Mouse (Mus musculus) megakaryocyte-erythroid progenitor cell, adult 5 weeks (primary cell): Measurements from ENCODE around the gene Olfr152. TPM values are rescaled to one million over a fixed set of nuclear protein-coding genes. Genes with fewer than 3 reads are reported as not detected.

Source experiments
- polyA plus RNA-seq: library from polyadenylated mRNA; stranded (reverse); fragments of >175 nt; gene quantifications from 2 replicates; pipeline ENCODE4 v1.2.3, GENCODE M21; 2012

The Olfr152 gene
- polyA plus RNA-seq, result not detected in 2 replicates

DNA sequence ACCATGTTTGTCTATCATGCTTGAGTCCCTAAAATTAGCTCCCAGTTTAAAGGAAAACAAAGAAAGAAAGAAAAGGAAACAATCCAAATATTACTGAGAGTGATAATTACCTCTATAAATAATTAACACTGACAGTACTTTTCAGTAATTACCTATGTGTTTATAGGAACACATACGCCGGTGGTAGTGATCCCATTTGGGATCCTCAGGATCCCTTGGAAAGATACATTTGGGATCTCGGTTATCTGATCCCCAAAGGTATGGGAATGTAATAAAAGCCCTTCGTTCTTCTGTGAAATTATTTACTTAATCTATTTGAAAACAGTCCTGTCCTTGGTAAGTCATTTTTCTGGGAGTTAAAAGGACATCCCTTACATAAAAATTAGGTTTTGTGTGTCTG, at the start of gene Olfr152:
Olfr152 (plus strand) TSS at position 301 of the 400 bp plus-strand sequence.

DNA sequence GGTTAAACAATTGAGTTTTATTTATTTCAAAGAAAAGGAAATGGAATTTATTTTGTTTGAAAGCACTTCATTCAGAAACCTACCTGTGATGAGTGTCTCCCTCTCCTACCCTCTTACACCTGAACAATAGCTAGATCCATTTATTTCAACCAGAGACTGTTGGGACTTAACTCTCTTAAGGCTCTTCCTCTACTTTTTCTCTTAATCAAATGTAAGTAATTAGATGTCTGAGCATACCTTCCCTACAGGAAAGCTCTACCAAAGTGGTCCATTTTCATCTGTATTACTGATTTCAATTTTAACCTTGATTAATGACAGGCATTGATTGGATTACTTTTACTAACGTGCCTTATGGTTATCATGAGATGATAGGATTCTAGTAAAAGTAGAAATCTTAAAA, 39.4 kb upstream of the Olfr152 start, which contains the start of gene Olfr1138:
Olfr1138 (minus strand) TSS at position 101 of the 400 bp plus-strand sequence.

DNA sequence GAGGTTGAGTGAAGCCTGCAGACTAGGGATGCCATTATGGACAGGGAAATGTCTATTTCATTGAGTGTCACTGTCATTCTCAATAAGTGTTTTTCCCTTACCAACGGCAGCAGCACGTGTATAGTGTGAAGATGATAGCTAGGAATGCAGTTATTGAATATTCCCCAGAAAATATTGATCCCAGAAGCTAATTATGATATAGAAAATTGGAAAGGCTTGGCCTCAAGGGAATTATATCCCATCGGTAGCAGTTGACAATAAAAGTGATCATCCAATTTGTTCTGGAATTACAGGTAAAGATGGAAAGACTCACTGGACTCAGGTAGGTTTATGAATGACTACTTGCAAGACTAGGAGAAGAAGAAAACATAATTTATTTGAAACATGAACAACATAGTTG, 35.8 kb upstream of the Olfr152 start, which contains the start of gene Olfr1140:
Olfr1140 (plus strand) TSS at position 301 of the 400 bp plus-strand sequence.

DNA sequence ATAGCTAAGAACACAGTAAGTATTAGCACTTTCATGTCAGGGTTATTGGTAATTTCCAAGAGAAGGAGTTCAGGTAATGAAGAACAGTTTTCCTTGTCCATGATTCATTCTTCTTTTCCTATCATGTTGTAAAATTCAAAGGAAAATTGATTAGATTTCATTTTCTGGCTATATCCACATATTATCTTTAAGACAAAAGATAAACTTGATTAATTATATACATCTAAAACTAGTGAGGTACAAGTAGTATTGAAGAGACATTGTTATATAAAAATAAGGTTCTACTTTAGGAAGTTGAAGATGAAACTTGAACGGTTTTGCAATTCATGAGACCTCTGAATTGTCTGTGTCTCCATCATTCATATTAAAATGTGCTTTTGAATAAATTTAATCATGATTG, 25.4 kb upstream of the Olfr152 start, which contains the start of gene Olfr1141:
Olfr1141 (minus strand) TSS at position 101 of the 400 bp plus-strand sequence.

DNA sequence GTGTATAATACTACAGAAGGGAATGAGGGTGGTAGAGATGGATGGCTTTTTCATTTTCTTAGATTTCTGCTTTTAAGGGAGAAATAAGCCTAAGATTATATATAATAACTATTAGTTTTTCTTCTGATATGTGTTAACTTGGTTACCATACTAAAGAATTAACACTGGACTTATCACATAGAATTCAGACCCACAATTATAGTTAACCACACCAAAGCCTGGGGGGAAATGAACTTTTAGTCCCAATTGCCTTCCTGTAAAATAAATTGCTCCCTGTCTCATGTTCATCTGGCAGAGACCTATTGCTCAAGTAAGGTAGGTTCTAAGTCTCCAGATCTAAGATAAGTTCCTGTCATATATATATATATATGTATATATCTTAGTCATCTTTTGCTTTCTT, 21.0 kb downstream of the Olfr152 start, which contains the start of gene Olfr1143:
Olfr1143 (plus strand) TSS at position 301 of the 400 bp plus-strand sequence.

DNA sequence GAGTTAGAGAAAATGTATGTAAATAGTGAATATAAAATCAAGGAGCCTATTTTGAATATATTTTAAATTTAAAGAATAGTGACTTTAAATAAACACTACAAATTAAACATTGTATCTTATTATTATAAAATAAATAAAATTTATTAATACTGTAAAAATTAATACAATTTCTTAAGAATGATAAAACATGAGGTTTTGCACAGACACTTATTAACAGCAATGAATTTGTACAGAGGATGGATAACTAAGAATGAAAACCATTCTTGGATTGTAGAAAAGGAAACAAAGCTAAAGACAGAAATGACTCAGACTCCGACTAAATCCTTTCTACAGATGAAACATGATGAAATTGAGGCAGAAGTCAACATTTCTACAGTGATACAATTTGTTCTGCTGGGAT, 30.2 kb downstream of the Olfr152 start, which contains the start of gene Olfr1145:
Olfr1145 (plus strand) TSS at position 301 of the 400 bp plus-strand sequence.

DNA sequence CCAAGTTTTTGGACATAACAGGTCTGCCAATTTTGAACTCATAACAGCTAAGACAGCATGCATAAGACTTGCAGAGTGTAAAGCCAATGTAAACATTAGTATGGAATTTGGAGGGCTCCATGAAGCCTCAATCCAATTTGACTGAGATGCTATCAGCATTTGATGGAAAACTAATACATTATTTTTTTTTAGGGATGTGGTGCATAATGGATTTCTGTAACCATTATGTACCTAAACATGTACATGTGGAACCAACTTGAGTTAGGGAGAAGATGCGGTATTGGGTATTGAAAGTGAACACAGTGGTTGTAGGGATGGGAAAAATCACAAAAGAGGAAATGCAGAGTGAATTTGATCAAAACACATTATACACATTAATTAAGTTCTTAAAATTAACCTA, 51.0 kb downstream of the Olfr152 start, which contains the start of gene Olfr1148:
Olfr1148 (plus strand) TSS at position 301 of the 400 bp plus-strand sequence.

Other genes starting within 250 kb of the Olfr152 start
- gene Olfr153, start 247.7 kb upstream of the Olfr152 start, polyA plus RNA-seq, result not detected in 2 replicates
- gene Olfr1128, start 233.9 kb upstream of the Olfr152 start, polyA plus RNA-seq, result not detected in 2 replicates
- not detected in 2 replicates for gene Olfr1129, start 205.6 kb upstream of the Olfr152 start, polyA plus RNA-seq
- gene Olfr1130, start 173.3 kb upstream of the Olfr152 start, polyA plus RNA-seq, result not detected in 2 replicates
- gene Olfr1131, start 152.4 kb upstream of the Olfr152 start, polyA plus RNA-seq, result not detected in 2 replicates
- gene Olfr1132, start 141.9 kb upstream of the Olfr152 start, polyA plus RNA-seq, result not detected in 2 replicates
- not detected in 2 replicates for gene Olfr1133, start 132.1 kb upstream of the Olfr152 start, polyA plus RNA-seq
- not detected in 2 replicates for gene Olfr1134, start 121.0 kb upstream of the Olfr152 start, polyA plus RNA-seq
- not detected in 2 replicates for gene Olfr1135, start 105.8 kb upstream of the Olfr152 start, polyA plus RNA-seq
- not detected in 2 replicates for gene Olfr1136, start 85.5 kb upstream of the Olfr152 start, polyA plus RNA-seq
- gene Olfr1137, start 66.3 kb upstream of the Olfr152 start, polyA plus RNA-seq, result not detected in 2 replicates
- gene Olfr1138, start 39.5 kb upstream of the Olfr152 start, polyA plus RNA-seq, result not detected in 2 replicates
- gene Olfr1140, start 35.7 kb upstream of the Olfr152 start, polyA plus RNA-seq, result not detected in 2 replicates
- gene Olfr1141, start 25.5 kb upstream of the Olfr152 start, polyA plus RNA-seq, result not detected in 2 replicates
- not detected in 2 replicates for gene Olfr1143, start 21.1 kb downstream of the Olfr152 start, polyA plus RNA-seq
- gene Olfr1145, start 30.3 kb downstream of the Olfr152 start, polyA plus RNA-seq, result not detected in 2 replicates
- not detected in 2 replicates for gene Olfr1148, start 51.0 kb downstream of the Olfr152 start, polyA plus RNA-seq
- gene Olfr1150-ps1, start 64.5 kb downstream of the Olfr152 start, polyA plus RNA-seq, result not detected in 2 replicates
- gene Olfr1151, start 76.4 kb downstream of the Olfr152 start, polyA plus RNA-seq, result not detected in 2 replicates
- gene Olfr1152, start 87.0 kb downstream of the Olfr152 start, polyA plus RNA-seq, result 0.01 TPM in 1 of 2 replicates, not detected in the other
- gene Olfr1153, start 115.5 kb downstream of the Olfr152 start, polyA plus RNA-seq, result not detected in 2 replicates
- gene Olfr1154, start 125.7 kb downstream of the Olfr152 start, polyA plus RNA-seq, result not detected in 2 replicates
- not detected in 2 replicates for gene Olfr1155, start 165.7 kb downstream of the Olfr152 start, polyA plus RNA-seq
- gene Olfr1156, start 173.6 kb downstream of the Olfr152 start, polyA plus RNA-seq, result not detected in 2 replicates
- gene Olfr1157, start 188.8 kb downstream of the Olfr152 start, polyA plus RNA-seq, result not detected in 2 replicates
- gene Olfr74, start 195.2 kb downstream of the Olfr152 start, polyA plus RNA-seq, result not detected in 2 replicates
- gene Olfr1158, start 210.6 kb downstream of the Olfr152 start, polyA plus RNA-seq, result not detected in 2 replicates
- gene Olfr1160, start 228.8 kb downstream of the Olfr152 start, polyA plus RNA-seq, result not detected in 2 replicates
- gene Olfr1161, start 243.3 kb downstream of the Olfr152 start, polyA plus RNA-seq, result not detected in 2 replicates